Mouse (Mus musculus): ENCODE data around the gene Kank2. TPM values are rescaled to one million over a fixed set of nuclear protein-coding genes. Genes with fewer than 3 reads are reported as not detected.

Gene Kank2
- polyA plus RNA-seq, 1 experiment from 2014 or later, result 2.7 TPM

GRCm38 (mm10) chr9:21728261-21728832, 70.2 kb downstream of the Kank2 start:
- Histone ChIP-seq H3K4me1 (ENCODE audit: control insufficient read depth, insufficient read depth, low read length) (peaks cover 16% of the 10 kb centered on the region), H3K9ac (replicated peaks; ENCODE audit: low read length) (no peak overlapping the region), H3K27me3 (ENCODE audit: control insufficient read depth, insufficient read depth, low read length) (no peaks in the 10 kb centered on the region), H3K4me2 (ENCODE audit: low read length) (no peak overlapping the region), H3K27ac (replicated peaks; ENCODE audit: low read depth, low read length) (no peak overlapping the region), H3K4me3 (replicated peaks; ENCODE audit: low read depth, low read length) (no peak overlapping the region), H3K9me3 (ENCODE audit: control insufficient read depth, low read length) (no peaks in the 10 kb centered on the region), H3K36me3 (ENCODE audit: control insufficient read depth, insufficient read depth, low read length) (peaks cover 17% of the 10 kb centered on the region)
- ATAC-seq (ENCODE audit: low FRiP score, low TSS enrichment) (no peak), DNase-seq (no peak)
- WGBS, result 88% methylated on average over 10 of the region's 10 CpGs

- no peaks in the 10 kb centered on the region for H3K9me3 ChIP-seq (ENCODE audit: control insufficient read depth, low read length)
- peak overlapping the region; percentile 21 for H3K4me2 ChIP-seq (ENCODE audit: low read length)
- no peak overlapping the region for H3K9ac ChIP-seq (replicated peaks; ENCODE audit: low read length)
- H3K36me3 ChIP-seq (ENCODE audit: control insufficient read depth, insufficient read depth, low read length), result no peaks in the 10 kb centered on the region
- H3K4me1 ChIP-seq (ENCODE audit: control insufficient read depth, insufficient read depth, low read length), result peaks cover 23% of the 10 kb centered on the region
- 75% methylated on average over 14 of the region's 14 CpGs for WGBS
- H3K4me3 ChIP-seq (replicated peaks; ENCODE audit: low read depth, low read length), result no peak overlapping the region; the same call in 1 of the 2 replicates
- ATAC-seq (ENCODE audit: low FRiP score, low TSS enrichment), result no peak
- no peaks in the 10 kb centered on the region for H3K27me3 ChIP-seq (ENCODE audit: control insufficient read depth, insufficient read depth, low read length)
- peak; percentile 21 for DNase-seq
- H3K27ac ChIP-seq (replicated peaks; ENCODE audit: low read depth, low read length), result peak overlapping the region; percentile 49; the same call in 1 of the 2 replicates
These were observed 72.1 kb downstream of the Kank2 start for GRCm38 (mm10) chr9:21726218-21726975.

GRCm38 (mm10) chr9:21725224-21726121, 73.1 kb downstream of the Kank2 start:
- WGBS, result 89% methylated on average over 23 of the region's 23 CpGs
- peaks cover 23% of the 10 kb centered on the region for H3K4me1 ChIP-seq (ENCODE audit: control insufficient read depth, insufficient read depth, low read length)
- peak overlapping the region; percentile 63 for H3K4me3 ChIP-seq (replicated peaks; ENCODE audit: low read depth, low read length)
- H3K4me2 ChIP-seq (ENCODE audit: low read length), result peak overlapping the region; percentile 90
- H3K27me3 ChIP-seq (ENCODE audit: control insufficient read depth, insufficient read depth, low read length), result no peaks in the 10 kb centered on the region
- DNase-seq, result no peak
- H3K27ac ChIP-seq (replicated peaks; ENCODE audit: low read depth, low read length), result peak overlapping the region; percentile 49; the same call in 1 of the 2 replicates
- no peaks in the 10 kb centered on the region for H3K36me3 ChIP-seq (ENCODE audit: control insufficient read depth, insufficient read depth, low read length)
- H3K9ac ChIP-seq (replicated peaks; ENCODE audit: low read length), result no peak overlapping the region
- H3K9me3 ChIP-seq (ENCODE audit: control insufficient read depth, low read length), result no peaks in the 10 kb centered on the region
- ATAC-seq (ENCODE audit: low FRiP score, low TSS enrichment), result no peak

- peak overlapping the region; percentile 63 for H3K4me3 ChIP-seq (replicated peaks; ENCODE audit: low read depth, low read length)
- no peaks in the 10 kb centered on the region for H3K36me3 ChIP-seq (ENCODE audit: control insufficient read depth, insufficient read depth, low read length)
- H3K4me1 ChIP-seq (ENCODE audit: control insufficient read depth, insufficient read depth, low read length), result peaks cover 23% of the 10 kb centered on the region
- H3K9me3 ChIP-seq (ENCODE audit: control insufficient read depth, low read length), result no peaks in the 10 kb centered on the region
- ATAC-seq (ENCODE audit: low FRiP score, low TSS enrichment), result peak; percentile 96
- DNase-seq, result peak; percentile 97
- peak overlapping the region; percentile 89 for H3K27ac ChIP-seq (replicated peaks; ENCODE audit: low read depth, low read length)
- H3K4me2 ChIP-seq (ENCODE audit: low read length), result peak overlapping the region; percentile 90
- H3K27me3 ChIP-seq (ENCODE audit: control insufficient read depth, insufficient read depth, low read length), result no peaks in the 10 kb centered on the region
- WGBS, result under 1% methylated on average over 18 of the region's 18 CpGs
- peak overlapping the region; percentile 60 for H3K9ac ChIP-seq (replicated peaks; ENCODE audit: low read length)
These were observed 74.4 kb downstream of the Kank2 start for GRCm38 (mm10) chr9:21724147-21724536.

- Histone ChIP-seq H3K27me3 (ENCODE audit: control insufficient read depth, insufficient read depth, low read length) (no peaks in the 10 kb centered on the region), H3K36me3 (ENCODE audit: control insufficient read depth, insufficient read depth, low read length) (no peaks in the 10 kb centered on the region), H3K27ac (replicated peaks; ENCODE audit: low read depth, low read length) (peak within 1 kb of the TSS; percentile 89), H3K4me1 (ENCODE audit: control insufficient read depth, insufficient read depth, low read length) (peaks cover 23% of the 10 kb centered on the region), H3K9me3 (ENCODE audit: control insufficient read depth, low read length) (no peaks in the 10 kb centered on the region), H3K4me2 (ENCODE audit: low read length) (peak within 1 kb of the TSS; percentile 90), H3K9ac (replicated peaks; ENCODE audit: low read length) (peak within 1 kb of the TSS; percentile 60), H3K4me3 (replicated peaks; ENCODE audit: low read depth, low read length) (peak within 1 kb of the TSS; percentile 63)
- ATAC-seq (ENCODE audit: low FRiP score, low TSS enrichment) (peak; percentile 72), DNase-seq (peak; percentile 89)
- under 1% methylated on average over 47 of the region's 47 CpGs for WGBS
These were observed 75.0 kb downstream of the Kank2 start, which contains the start of gene Ldlr for GRCm38 (mm10) chr9:21723377-21724146. Gene Ldlr, plus strand, starts transcription at chr9:21723483.

- H3K27me3 ChIP-seq (ENCODE audit: control insufficient read depth, insufficient read depth, low read length), result no peaks in the 10 kb centered on the region
- peaks cover 19% of the 10 kb centered on the region for H3K4me1 ChIP-seq (ENCODE audit: control insufficient read depth, insufficient read depth, low read length)
- no peaks in the 10 kb centered on the region for H3K36me3 ChIP-seq (ENCODE audit: control insufficient read depth, insufficient read depth, low read length)
- no peak overlapping the region for H3K4me3 ChIP-seq (replicated peaks; ENCODE audit: low read depth, low read length)
- no peak for DNase-seq
- no peak for ATAC-seq (ENCODE audit: low FRiP score, low TSS enrichment)
- H3K9me3 ChIP-seq (ENCODE audit: control insufficient read depth, low read length), result no peaks in the 10 kb centered on the region
- 86% methylated on average over 2 of the region's 2 CpGs for WGBS
- H3K4me2 ChIP-seq (ENCODE audit: low read length), result no peak overlapping the region
- H3K9ac ChIP-seq (replicated peaks; ENCODE audit: low read length), result no peak overlapping the region
- H3K27ac ChIP-seq (replicated peaks; ENCODE audit: low read depth, low read length), result no peak overlapping the region
These were observed 77.5 kb downstream of the Kank2 start for GRCm38 (mm10) chr9:21721036-21721435.

- Histone ChIP-seq H3K4me2 (ENCODE audit: low read length) (no peak overlapping the region), H3K27ac (replicated peaks; ENCODE audit: low read depth, low read length) (no peak overlapping the region), H3K4me1 (ENCODE audit: control insufficient read depth, insufficient read depth, low read length) (no peaks in the 10 kb centered on the region), H3K9me3 (ENCODE audit: control insufficient read depth, low read length) (no peaks in the 10 kb centered on the region), H3K36me3 (ENCODE audit: control insufficient read depth, insufficient read depth, low read length) (no peaks in the 10 kb centered on the region), H3K4me3 (replicated peaks; ENCODE audit: low read depth, low read length) (no peak overlapping the region), H3K27me3 (ENCODE audit: control insufficient read depth, insufficient read depth, low read length) (no peaks in the 10 kb centered on the region), H3K9ac (replicated peaks; ENCODE audit: low read length) (no peak overlapping the region)
- DNase-seq (no peak), ATAC-seq (ENCODE audit: low FRiP score, low TSS enrichment) (no peak)
- 91% methylated on average over 2 of the region's 2 CpGs for WGBS
These were observed 81.5 kb downstream of the Kank2 start for GRCm38 (mm10) chr9:21717015-21717414.
